Mouse (Mus musculus): ENCODE results near the gene A630076J17Rik. TPM values are rescaled to one million over a fixed set of nuclear protein-coding genes. Genes with fewer than 3 reads are reported as not detected.

The A630076J17Rik gene
- total and polyA plus RNA-seq, 3 experiments, result not detected

- H3K36me3 ChIP-seq (ENCODE audit: control insufficient read depth in 1 of 2, insufficient read depth in 2 of 2, low read length in 2 of 2), result no peaks in the 10 kb centered on the region
- no peaks in the 10 kb centered on the region for H3K4me1 ChIP-seq (ENCODE audit: control insufficient read depth in 1 of 2, insufficient read depth in 2 of 2, low read length in 2 of 2)
- peaks cover 0 to 7% of the 10 kb centered on the region in 2 experiments; a peak in 3 of 4 replicates for H3K27me3 ChIP-seq (ENCODE audit: control insufficient read depth in 1 of 2, insufficient read depth in 2 of 2, low read length in 2 of 2)
- H3K9ac ChIP-seq (ENCODE audit: control insufficient read depth, low read depth, low read length, poor library complexity, severe bottlenecking), result no peak overlapping the region
- TF ChIP-seq RCOR1 (IDR thresholded peaks at IDR 0.05; ENCODE audit: low read depth, low read length) (no peak), UBTF (IDR thresholded peaks at IDR 0.05; ENCODE audit: borderline replicate concordance, insufficient read depth, low read depth, low read length) (no peak), EP300 (IDR thresholded peaks at IDR 0.05; ENCODE audit: low read depth in 1 of 2, low read length in 2 of 2) (no peak), USF2 (IDR thresholded peaks at IDR 0.05; ENCODE audit: borderline replicate concordance in 1 of 2, insufficient read depth in 1 of 2, low read depth in 1 of 2, low read length in 2 of 2) (no peak), MAZ (IDR thresholded peaks at IDR 0.05; ENCODE audit: low read depth, low read length) (no peak), NELFE (IDR thresholded peaks at IDR 0.05; ENCODE audit: low read depth, low read length) (no peak), SMC3 (IDR thresholded peaks at IDR 0.05; ENCODE audit: low read depth, low read length) (no peak), MXI1 (IDR thresholded peaks at IDR 0.05; ENCODE audit: low read depth, low read length) (no peak), POLR2AphosphoS5 (IDR thresholded peaks at IDR 0.05; ENCODE audit: borderline replicate concordance, low read depth, low read length) (no peak), MAX (IDR thresholded peaks at IDR 0.05; ENCODE audit: low read length) (no peak), RAD21 (IDR thresholded peaks at IDR 0.05; ENCODE audit: low read depth, low read length) (no peak), POLR2AphosphoS2 (IDR thresholded peaks at IDR 0.05; ENCODE audit: low read length) (no peak), CHD1 (IDR thresholded peaks at IDR 0.05; ENCODE audit: low read depth, low read length) (no peak), MEF2A (IDR thresholded peaks at IDR 0.05; ENCODE audit: extremely low read depth, insufficient replicate concordance, low read depth, low read length, poor library complexity, severe bottlenecking) (no peak), GABPA (IDR thresholded peaks at IDR 0.05; ENCODE audit: low read depth, low read length) (no peak), ZC3H11A (IDR thresholded peaks at IDR 0.05; ENCODE audit: low read depth, low read length) (no peak), KAT2A (conservative IDR thresholded peaks at IDR 0.05; ENCODE audit: low read depth, low read length) (no peak)
- H3K27ac ChIP-seq (ENCODE audit: control insufficient read depth, low read depth, low read length), result no peak overlapping the region
- H3K4me3 ChIP-seq (ENCODE audit: control insufficient read depth in 1 of 2, insufficient read depth in 1 of 2, low read depth in 2 of 2, low read length in 2 of 2), result no peak overlapping the region
- DNase-seq (ENCODE audit: low read depth, low spot score), result no peak
- H3K79me2 ChIP-seq (ENCODE audit: control insufficient read depth, insufficient read depth, low read length, poor library complexity), result no peaks in the 10 kb centered on the region
- H3K9me3 ChIP-seq (replicated peaks; ENCODE audit: insufficient read depth, low read length), result no peaks in the 10 kb centered on the region
Measured at GRCm38 (mm10) chr3:107217101-107217480, 13.3 kb upstream of the A630076J17Rik start.

DNA sequence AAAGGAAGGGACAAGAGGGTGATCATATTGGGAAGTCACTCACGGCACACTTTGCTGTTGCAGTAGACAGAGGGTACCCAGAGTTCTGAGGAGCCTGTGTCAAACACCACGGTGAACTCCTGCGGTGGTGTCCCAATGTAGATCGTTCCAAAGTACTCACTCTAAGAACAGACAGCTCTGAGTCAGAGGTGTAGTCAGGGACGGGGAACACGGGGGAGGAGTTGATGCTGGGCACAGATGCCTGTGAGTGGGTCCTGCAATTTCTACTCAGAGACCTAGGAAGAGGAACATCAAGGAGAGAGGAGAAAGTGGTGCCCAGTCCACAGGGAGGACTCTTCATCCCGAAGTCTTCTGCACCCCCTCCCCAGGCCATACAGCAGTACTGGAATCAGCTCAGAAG is 11.8 kb upstream of the A630076J17Rik start:
- H3K9ac ChIP-seq (ENCODE audit: control insufficient read depth, low read depth, low read length, poor library complexity, severe bottlenecking), result no peak overlapping the region
- peaks cover 0 to 7% of the 10 kb centered on the region in 2 experiments; a peak in 3 of 4 replicates for H3K27me3 ChIP-seq (ENCODE audit: control insufficient read depth in 1 of 2, insufficient read depth in 2 of 2, low read length in 2 of 2)
- H3K36me3 ChIP-seq (ENCODE audit: control insufficient read depth in 1 of 2, insufficient read depth in 2 of 2, low read length in 2 of 2), result no peaks in the 10 kb centered on the region
- H3K27ac ChIP-seq (ENCODE audit: control insufficient read depth, low read depth, low read length), result no peak overlapping the region
- no peaks in the 10 kb centered on the region for H3K4me1 ChIP-seq (ENCODE audit: control insufficient read depth in 1 of 2, insufficient read depth in 2 of 2, low read length in 2 of 2)
- H3K9me3 ChIP-seq (replicated peaks; ENCODE audit: insufficient read depth, low read length), result no peaks in the 10 kb centered on the region
- no peak for TF ChIP-seq JUND (IDR thresholded peaks at IDR 0.05; ENCODE audit: low read depth, low read length)
- no peak for TF ChIP-seq ELF1 (IDR thresholded peaks at IDR 0.05; ENCODE audit: low read depth, low read length)
- no peak for TF ChIP-seq MEF2A (IDR thresholded peaks at IDR 0.05; ENCODE audit: extremely low read depth, insufficient replicate concordance, low read depth, low read length, poor library complexity, severe bottlenecking)
- TF ChIP-seq ZKSCAN1 (IDR thresholded peaks at IDR 0.05; ENCODE audit: low read depth, low read length), result no peak
- TF ChIP-seq CHD2 (IDR thresholded peaks at IDR 0.05; ENCODE audit: low read length), result no peak
- no peak for TF ChIP-seq HCFC1 (IDR thresholded peaks at IDR 0.05; ENCODE audit: low read depth, low read length)
- TF ChIP-seq CTCF (IDR thresholded peaks at IDR 0.05 in 2 of 3, conservative IDR thresholded peaks at IDR 0.05 in 1 of 3; ENCODE audit: control insufficient read depth in 1 of 3, insufficient read depth in 1 of 3, low read depth in 2 of 3, low read length in 3 of 3, poor library complexity in 1 of 3, severe bottlenecking in 1 of 3), result no peak
- no peak for TF ChIP-seq TCF12 (IDR thresholded peaks at IDR 0.05; ENCODE audit: low read depth, low read length)
- H3K79me2 ChIP-seq (ENCODE audit: control insufficient read depth, insufficient read depth, low read length, poor library complexity), result no peaks in the 10 kb centered on the region
- H3K4me3 ChIP-seq (ENCODE audit: control insufficient read depth in 1 of 2, insufficient read depth in 1 of 2, low read depth in 2 of 2, low read length in 2 of 2), result no peak overlapping the region
- no peak for DNase-seq (ENCODE audit: low read depth, low spot score)
